Mouse (Mus musculus) liver, embryonic 14.5 days (tissue): Measurements from ENCODE around the gene 4933411K16Rik.

ENCODE experiments used
- CTCF ChIP-seq: IDR thresholded peaks from 2 replicates; pipeline ENCODE4 v1.5.1; 2016; ENCODE audit warnings: antibody characterized with exemption, low read depth, control low read depth
- EP300 ChIP-seq: IDR thresholded peaks from 2 replicates; pipeline ENCODE4 v1.6.1; 2016; ENCODE audit warnings: antibody characterized with exemption, low read depth

DNA sequence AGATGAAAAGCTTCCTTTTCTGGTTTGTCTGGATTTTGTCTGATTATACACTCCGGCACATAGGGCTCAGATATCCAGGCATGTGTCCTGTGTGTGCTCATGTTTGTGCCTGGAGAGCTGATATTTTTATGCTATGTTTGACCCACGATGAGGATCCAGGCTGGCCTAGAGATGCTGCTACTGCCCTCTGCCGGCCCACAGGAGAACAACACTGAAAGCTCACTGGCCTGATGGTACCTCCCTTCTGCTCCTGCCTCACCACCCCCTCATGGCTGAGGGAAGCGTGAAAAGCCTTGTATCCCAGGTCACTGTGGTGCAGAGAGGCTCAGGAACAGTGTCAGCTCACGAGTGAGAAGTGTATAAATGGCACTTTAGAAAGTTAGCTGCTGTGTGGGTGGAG, 25.9 kb upstream of the 4933411K16Rik start:
- TF ChIP-seq CTCF (peak; percentile 97), EP300 (no peak)
